Mouse (Mus musculus): ENCODE results near the gene Cd3e. TPM values are rescaled to one million over a fixed set of nuclear protein-coding genes. Genes with fewer than 3 reads are reported as not detected.
"Not testable (repeated sequence)": the region's sequence is repeated elsewhere in the genome, so short reads cannot be mapped to it uniquely, and the experiment has no call there.

The Cd3e gene
- total RNA-seq, 2 experiments from 2014 or later, result not detected

- intact Hi-C loops (cut with DNase I; ENCODE audit: low total_unique reads), result no loop called here
- DNase-seq, result no peak
Measured at GRCm38 (mm10) chr9:44982531-44982930, 26.9 kb downstream of the Cd3e start.

DNA sequence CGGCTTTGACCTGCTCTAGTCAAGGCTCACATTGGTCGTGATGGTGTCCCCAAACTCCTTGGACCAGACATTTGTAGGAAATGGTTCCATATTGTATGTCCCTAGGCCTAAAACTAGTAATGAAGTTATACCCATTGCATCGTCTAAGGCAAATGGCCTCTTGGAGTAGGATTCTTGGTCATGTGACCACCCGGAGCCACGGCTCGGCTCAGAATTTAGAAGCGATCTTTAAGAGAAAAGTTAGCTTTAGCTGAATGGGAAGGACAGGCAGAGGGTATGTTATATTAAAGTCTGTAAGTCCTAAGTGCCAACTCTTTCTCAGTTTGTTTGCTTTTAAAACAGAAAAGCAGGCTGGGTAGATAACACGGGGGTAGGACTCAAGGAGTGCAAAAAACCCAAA lies 27.3 kb downstream of the Cd3e start:
- intact Hi-C loops (cut with DNase I; ENCODE audit: low total_unique reads), result no loop called here
- DNase-seq, result no peak

- no peak for DNase-seq
- intact Hi-C loops (cut with DNase I; ENCODE audit: low total_unique reads), result no loop called here
Measured at GRCm38 (mm10) chr9:44981676-44982075, 27.8 kb downstream of the Cd3e start, which contains the start of gene Cd3d. TSS of gene Cd3d (plus strand) at chr9:44981786.

GRCm38 (mm10) chr9:44981104-44981503 lies 28.3 kb downstream of the Cd3e start:
- intact Hi-C loops (cut with DNase I; ENCODE audit: low total_unique reads), result no loop called here
- no peak for DNase-seq

GRCm38 (mm10) chr9:44980242-44980641 lies 29.2 kb downstream of the Cd3e start, which contains the start of gene Cd3g:
TSS of gene Cd3g (minus strand) at chr9:44980431.
- no peak for DNase-seq
- intact Hi-C loops (cut with DNase I; ENCODE audit: low total_unique reads), result no loop called here

- DNase-seq, result no peak
- intact Hi-C loops (cut with DNase I; ENCODE audit: low total_unique reads), result no loop called here
Measured at GRCm38 (mm10) chr9:44979806-44980205, 29.6 kb downstream of the Cd3e start.

GRCm38 (mm10) chr9:44977813-44978212 lies 31.6 kb downstream of the Cd3e start:
- DNase-seq, result no peak
- intact Hi-C loops (cut with DNase I; ENCODE audit: low total_unique reads), result no loop called here

DNA sequence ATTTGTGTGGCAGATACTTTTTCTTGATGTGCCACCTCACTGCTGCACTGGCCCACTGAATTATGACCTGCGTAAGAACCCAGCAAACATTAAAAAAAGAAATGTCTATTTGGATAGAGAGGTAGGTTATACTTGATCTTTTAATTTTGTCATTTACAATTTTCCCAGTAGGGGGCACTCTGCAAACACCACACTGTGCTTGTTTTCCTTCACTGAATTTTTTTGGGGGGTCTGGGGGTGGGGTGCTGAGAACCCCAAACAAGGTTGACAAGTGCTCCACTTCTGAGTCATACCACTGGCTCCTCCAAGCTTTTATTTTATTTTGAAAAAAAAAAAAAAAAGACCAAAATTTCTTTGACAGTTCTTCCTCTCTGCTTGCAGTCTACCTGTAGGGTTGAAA lies 40.0 kb downstream of the Cd3e start:
- no peak for DNase-seq
- intact Hi-C loops (cut with DNase I; ENCODE audit: low total_unique reads), result no loop called here

- intact Hi-C loops (cut with DNase I; ENCODE audit: low total_unique reads); DNase-seq: not testable (repeated sequence)
Measured at GRCm38 (mm10) chr9:44967763-44968162, 41.7 kb downstream of the Cd3e start.

DNA sequence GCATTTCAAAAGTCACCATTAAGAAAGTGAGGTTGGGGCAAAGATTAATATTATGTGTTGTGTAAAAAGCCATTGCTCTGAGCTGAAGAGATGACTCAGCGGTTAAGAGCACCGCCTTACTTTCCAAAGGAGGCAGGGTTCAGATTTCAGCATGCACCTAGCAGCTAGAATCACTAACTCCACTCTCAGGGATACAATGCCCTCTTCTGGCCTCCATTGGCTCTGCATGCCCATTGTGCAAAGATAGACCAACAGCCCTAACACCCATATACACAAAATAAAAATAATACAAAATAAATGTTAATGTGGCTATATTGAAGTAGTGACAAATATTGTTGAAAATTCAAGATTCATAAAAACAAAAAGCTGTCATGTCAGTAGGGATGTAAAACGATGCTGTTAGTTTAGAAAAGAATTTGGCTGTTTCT lies 42.6 kb downstream of the Cd3e start:
- DNase-seq, result peak; percentile 68
- intact Hi-C loops (cut with DNase I; ENCODE audit: low total_unique reads), result no loop called here

DNA sequence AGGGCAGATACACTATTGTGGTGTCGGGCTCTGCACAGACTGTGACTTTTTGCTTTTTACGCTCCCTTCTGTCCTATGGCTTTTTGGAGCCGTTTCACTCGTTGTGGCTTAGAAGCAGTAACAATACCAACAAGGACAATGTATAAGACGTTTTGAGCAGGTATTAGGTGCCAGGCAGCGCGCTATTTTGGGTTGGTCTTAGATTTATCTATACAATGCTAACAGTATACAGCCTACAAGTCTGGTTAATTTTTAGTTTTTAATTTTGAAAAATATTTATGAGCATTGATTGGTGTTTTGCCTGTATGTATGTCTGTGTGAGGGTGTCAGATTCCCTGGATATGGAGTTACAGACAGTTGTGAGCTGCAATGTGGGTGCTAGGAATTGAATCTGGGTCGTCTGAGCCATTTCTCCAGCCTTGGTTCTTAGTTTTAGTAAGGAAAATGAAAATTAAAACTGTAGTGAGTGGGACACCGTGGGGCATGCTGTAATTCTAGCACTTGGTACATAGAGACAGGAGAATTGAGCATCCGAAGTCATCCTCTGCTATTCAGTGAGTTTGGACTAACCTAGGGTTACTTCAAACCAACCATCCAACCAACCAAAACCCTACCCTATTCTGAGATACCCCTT lies 43.5 kb downstream of the Cd3e start:
- intact Hi-C loops (cut with DNase I; ENCODE audit: low total_unique reads), result no loop called here
- DNase-seq, result no peak

DNA sequence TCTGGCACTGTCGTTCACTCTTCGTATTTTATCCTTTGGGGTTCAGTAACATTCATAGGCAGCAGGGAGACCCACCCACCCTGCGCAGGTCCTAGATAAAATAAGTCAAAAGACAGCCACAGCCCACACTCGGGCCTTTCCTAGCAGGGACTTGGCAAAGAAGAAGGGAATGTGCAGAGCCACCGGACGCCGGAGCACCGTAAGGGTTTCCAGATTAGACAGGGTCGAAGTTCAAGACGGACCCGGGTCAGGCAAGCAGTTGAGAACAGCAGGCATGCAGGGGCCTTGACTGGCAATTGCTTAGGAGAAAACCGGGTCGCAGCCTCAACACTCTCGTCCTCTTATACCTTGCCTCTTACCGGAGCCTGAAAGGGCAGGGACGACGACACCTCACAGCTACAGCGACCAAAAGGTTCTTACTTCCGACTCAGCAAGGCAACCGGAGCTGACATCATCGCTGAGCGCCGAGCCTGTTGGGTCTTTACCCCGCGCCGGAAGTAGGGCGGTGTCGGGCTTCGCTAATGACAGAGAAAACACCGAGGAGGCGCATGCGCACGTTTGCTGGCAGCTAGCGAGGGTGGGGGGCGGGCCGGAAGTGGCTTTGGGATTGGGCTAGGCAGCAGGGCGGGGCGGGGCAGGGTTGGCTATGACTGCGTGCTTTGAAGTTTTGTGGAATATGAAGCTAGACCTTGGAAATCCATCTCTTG lies 44.1 kb downstream of the Cd3e start, which contains the start of gene Ube4a:
Ube4a (minus strand) TSS at position 475 of the 707 bp plus-strand sequence.
- peak; percentile 98 for DNase-seq
- intact Hi-C loops (cut with DNase I; ENCODE audit: low total_unique reads), result no loop called here

DNA sequence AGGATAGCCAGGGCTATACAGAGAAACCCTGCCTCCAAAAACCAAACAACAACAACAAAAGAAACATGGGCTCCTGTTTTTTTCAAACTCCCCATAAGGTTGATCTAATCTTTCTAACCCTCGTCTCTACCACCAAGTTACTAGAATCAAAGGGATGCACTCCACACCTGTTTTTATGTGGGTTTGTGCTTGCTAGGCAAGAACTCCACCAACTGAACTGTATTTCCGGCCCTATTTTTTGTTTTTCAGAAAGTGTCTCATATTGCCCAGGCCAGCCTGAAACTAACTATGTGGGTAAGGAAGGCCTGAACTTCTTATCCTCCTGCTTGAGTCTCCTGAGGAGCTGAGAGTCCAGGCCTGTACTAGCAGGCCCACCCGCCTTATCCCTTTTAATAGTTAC lies 55.0 kb downstream of the Cd3e start:
- intact Hi-C loops (cut with DNase I; ENCODE audit: low total_unique reads), result no loop called here
- no peak for DNase-seq

Other genes starting within 250 kb of the Cd3e start
- 10 to 100 TPM; 65.1 to 69.9 TPM for gene Arcn1, start 241.8 kb downstream of the Cd3e start, total RNA-seq (2021)
- 10 to 100 TPM; 29.2 to 38.8 TPM for gene Ift46, start 241.7 kb downstream of the Cd3e start, total RNA-seq (2021)
- gene Tmem25, start 210.3 kb downstream of the Cd3e start, total RNA-seq (2021), result 10 to 100 TPM in 1 of 2 experiments, 1 to 10 TPM in 1; 9.4 to 11.6 TPM
- gene Ttc36, start 206.6 kb downstream of the Cd3e start, total RNA-seq (2021), result under 1 TPM in 1 of 2 experiments, not detected in 1; 0.73 TPM
- gene Kmt2a, start 128.3 kb downstream of the Cd3e start, total RNA-seq (2021), result 10 to 100 TPM; 11.8 to 14.3 TPM
- 100 to 1,000 TPM; 663 to 775 TPM for gene Atp5l, start 88.9 kb downstream of the Cd3e start, total RNA-seq (2021)
- gene Ube4a, start 44.0 kb downstream of the Cd3e start, total RNA-seq (2021), result 10 to 100 TPM; 31.9 to 36.4 TPM
- gene Cd3g, start 29.2 kb downstream of the Cd3e start, total RNA-seq (2021), result under 1 TPM in 1 of 2 experiments, not detected in 1; 0.13 TPM
- under 1 TPM in 1 of 2 experiments, not detected in 1; 0.33 TPM for gene Cd3d, start 27.8 kb downstream of the Cd3e start, total RNA-seq (2021)
- gene Mpzl2, start 30.2 kb upstream of the Cd3e start, total RNA-seq (2021), result under 1 TPM; 0.11 to 0.27 TPM
- gene Mpzl3, start 45.6 kb upstream of the Cd3e start, total RNA-seq (2021), result 1 to 10 TPM; 1.1 to 2.5 TPM
- under 1 TPM; 0.37 to 0.69 TPM for gene Jaml, start 69.6 kb upstream of the Cd3e start, total RNA-seq (2021)
- 1 to 10 TPM; 1.9 to 2.6 TPM for gene Scn2b, start 108.2 kb upstream of the Cd3e start, total RNA-seq (2021)
- 100 to 1,000 TPM in 1 of 2 experiments, 10 to 100 TPM in 1; 99.1 to 115 TPM for gene Scn4b, start 128.8 kb upstream of the Cd3e start, total RNA-seq (2021)
- under 1 TPM in 1 of 2 experiments, not detected in 1; 0.12 TPM for gene BC049352, start 172.4 kb upstream of the Cd3e start, total RNA-seq (2021)
- not detected for gene Tmprss4, start 194.5 kb upstream of the Cd3e start, total RNA-seq (2021)